Mouse (Mus musculus) layer of hippocampus, adult 8-10 months (tissue): ENCODE results near the gene Iqce. TPM values are rescaled to one million over a fixed set of nuclear protein-coding genes. Genes with fewer than 3 reads are reported as not detected.

Experiments used
- DNase-seq, 2 experiments: peaks; one replicate each; pipeline ENCODE4 v3.0.0; 2022; ENCODE audit warnings: low spot score in 2 of 2
- total RNA-seq, 4 experiments: library from RNA; stranded (reverse); gene quantifications; 2 replicates each; pipeline ENCODE4 v1.2.4; 2022

Iqce gene
- total RNA-seq, 4 experiments from 2014 or later, result 48.7 to 69.6 (median 65.9) TPM

DNA sequence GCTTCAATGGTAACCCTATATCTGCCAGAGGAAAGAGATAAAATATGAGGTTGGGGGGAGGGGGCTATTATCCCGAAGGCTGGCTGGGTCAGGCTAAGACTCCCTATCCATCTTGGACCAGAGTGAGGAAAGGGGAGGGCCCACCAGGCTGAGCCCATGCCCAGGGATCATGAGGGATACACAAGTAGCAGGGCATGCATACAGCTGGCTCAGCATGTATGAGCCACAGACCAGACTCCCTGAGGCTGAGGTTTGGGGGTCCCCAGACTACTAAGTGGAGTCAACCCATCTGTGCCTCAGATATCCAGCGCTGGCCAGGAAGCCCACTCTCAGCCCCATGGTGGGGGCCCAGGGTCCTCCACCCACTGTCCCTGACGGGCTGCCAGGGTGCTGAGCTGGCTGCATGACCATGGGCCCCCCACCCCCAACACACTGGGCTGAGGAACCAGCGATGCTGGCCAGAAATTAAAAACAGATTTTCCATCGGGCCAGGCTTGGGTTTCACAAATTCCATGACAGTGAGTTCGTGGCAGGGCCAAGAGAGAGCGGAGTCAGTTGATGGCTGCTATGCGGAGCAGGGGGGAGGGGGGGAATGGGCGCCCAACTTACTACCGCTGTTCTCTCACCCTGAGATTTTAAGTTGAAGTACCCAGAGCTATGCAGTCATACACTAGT is 60.8 kb downstream of the Iqce start:
- DNase-seq, result no peak

DNA sequence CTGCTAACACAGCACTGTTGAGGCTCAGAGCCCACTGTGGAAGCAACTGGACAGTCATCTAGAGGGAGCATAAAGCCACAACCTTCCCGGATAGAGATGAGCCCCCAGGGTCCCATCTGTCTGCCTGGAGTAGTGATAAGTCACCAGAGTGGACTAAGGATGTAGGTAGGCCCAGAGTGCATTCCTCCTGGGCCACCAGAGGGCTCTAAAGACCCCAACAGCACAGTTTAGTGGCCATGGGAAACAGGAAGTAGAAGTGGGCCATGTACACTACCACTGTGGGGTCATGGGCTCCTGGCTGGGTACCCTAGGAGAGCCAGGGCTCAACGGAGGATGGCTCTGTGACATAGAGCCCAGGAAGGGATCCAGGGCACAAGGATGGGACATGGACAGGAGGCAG is 61.4 kb downstream of the Iqce start:
- DNase-seq, result no peak

DNA sequence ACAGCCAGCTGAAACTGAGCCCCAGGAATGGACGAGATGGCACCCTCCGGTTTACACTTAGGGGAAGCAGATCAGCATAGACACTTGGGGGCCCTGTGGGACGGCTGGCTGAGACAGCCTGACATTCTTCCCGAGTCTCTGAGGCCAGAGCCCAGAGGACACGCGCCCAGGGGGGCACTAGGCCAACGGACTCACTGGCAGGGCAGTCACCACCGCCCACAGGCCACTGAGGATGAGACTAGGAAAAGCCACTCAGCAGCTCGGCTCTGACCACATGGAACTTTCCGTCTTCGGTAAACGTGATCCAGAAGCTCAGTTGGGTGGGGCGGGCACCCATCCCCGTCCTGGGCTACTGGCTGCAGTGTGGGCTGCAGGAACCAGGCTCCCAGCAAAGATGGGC is 62.3 kb downstream of the Iqce start:
- no peak for DNase-seq

DNA sequence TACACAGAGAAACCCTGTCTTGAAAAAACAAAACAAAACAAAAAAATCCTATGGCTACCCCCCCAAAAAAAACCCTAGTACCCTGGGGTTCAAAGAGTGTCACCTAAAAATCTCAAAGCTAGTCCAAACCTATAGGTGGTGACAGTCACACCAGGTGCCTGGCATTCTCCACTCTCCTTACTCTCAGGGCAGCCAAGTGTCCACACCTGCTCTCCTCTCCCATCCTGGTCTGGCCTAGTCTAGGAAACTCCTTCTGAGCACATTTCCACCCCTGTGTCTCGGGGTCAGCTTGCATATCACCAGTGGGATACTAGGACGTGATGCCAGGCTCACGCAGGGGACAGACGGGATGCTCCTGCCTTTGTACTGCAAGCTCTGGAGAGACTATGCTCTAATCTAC is 62.9 kb downstream of the Iqce start:
- no peak for DNase-seq

DNA sequence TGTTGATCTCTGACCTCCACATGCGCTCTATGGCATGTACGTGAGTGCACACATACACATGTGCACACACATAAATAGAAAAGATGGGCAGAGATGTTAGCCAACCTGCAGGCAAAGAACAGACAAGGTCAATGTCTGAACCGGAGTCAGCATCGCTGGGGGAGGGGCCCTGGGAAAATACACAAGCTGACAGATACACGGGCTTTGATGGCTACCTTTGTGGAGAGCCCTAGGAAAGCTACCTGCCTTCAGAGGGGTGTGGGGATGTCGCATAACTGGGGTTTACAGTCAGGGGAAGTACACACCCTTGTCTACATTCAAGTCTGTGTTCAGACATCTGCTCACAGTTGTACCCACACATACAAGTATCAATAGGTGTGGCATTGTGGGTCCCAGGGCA is 63.7 kb downstream of the Iqce start:
- no peak for DNase-seq

DNA sequence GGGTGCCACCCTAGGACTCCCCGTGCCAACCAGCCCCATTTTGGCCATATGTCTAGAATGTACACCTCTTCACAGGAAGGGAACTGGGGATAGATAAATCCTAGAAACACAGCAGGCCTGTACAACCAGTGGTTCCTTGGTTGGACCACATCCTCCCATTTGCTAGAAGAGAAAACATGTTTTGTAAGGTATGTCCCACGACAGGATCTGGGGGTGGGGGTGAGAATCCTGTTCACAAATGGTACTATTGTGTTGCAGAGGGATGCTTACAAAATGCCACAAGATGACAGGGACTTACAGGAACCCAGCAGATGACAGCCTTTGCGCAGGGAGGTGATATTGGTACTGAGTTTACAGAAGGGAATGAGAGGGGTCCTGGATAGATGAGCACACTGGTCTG is 64.2 kb downstream of the Iqce start:
- no peak for DNase-seq

DNA sequence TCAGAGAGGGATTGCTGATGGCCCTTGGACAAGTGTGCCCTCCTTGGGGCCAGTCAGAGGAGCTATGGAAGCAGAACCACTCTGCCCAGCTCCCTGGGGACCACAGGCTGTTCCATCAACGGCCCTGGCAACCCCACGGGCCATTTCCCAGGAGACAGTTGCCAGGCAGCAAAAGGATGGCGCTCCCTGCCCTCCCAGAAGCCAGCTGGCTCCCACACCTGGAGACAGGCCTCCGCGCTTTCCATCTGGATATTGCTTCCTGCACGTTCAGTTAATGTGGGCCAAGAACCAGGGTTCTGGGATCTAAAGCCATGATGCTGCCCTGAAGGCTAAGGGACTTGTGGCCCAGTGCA is 65.1 kb downstream of the Iqce start:
- peak; percentile 66 to 71 for DNase-seq

DNA sequence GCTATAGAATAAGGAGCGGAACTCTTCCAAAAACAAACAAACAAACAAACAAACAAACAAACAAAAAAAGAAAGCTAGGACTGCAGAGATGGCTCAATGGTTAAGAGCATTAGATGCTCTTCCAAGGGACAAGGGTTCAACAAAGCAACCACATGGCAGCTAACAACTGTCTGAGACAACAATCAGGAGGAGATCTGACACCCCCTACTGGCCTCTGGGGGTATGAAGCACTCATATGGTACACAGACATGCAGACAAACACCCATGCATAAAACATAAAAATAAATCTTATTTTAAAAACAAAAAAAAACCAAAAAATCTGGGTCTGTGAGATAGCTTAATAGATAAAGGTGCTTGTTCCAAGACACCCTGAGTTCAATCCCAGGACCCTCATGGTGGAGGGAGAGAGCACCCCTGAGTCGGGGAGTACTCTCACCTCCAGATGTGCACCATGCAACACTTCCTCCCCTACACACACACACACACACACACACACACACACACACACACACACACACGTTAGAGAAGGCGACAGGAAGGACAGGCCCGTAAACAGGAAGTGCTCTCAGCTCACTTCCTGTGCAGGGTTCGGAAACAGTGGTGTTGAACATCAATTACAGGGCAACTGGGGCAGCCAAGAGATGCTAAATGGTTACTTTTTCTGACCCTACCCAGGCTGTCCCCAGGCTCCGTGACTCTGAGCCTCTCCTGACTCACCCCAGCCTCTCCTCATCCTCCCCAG is 65.7 kb downstream of the Iqce start:
- DNase-seq, result no peak

DNA sequence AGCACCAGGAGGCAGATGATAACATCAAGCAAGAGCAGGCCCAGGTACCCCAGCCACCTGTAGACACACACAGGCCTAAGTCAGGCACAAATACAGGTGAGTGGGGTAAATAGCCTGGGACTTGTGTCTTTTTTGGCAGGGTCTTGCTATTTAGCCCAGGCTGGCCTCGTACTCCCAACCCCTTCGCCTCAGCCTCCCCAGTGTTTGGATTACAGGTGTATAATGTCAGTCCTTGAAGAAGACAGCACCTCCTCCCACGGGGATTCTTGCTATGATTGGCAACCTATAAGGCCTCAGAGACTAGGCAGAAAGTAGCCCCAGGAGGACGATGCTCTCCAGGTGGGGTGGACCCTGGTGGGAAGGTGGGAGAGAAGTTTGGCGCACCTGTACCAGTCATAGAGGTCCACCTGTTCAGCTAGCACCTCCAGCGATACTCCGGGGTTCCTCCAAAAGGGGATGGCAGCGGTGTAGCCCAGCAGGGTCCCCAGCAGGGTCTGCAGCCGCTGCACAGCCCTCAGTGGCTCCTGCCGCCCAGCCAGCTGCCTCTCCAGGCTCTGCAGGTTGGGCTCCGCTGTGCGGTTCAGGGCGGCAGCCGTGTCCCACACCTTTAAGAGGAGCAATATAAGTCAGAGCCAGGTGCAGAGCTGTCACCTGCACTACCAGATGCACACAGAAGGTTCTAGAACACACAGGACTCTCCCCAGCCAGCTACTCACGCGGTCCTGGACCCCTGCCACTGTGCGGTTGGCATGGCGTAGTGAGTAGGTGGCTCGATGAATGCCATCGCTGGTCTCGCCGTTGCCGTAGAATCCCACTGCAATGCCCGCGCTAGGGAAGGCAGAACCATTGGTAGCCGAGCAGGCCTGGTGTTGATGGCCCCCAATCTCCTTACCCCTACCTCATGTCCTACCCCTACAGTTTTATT is 67.1 kb downstream of the Iqce start:
- peak in 1 of 2 experiments; percentile 62 for DNase-seq

DNA sequence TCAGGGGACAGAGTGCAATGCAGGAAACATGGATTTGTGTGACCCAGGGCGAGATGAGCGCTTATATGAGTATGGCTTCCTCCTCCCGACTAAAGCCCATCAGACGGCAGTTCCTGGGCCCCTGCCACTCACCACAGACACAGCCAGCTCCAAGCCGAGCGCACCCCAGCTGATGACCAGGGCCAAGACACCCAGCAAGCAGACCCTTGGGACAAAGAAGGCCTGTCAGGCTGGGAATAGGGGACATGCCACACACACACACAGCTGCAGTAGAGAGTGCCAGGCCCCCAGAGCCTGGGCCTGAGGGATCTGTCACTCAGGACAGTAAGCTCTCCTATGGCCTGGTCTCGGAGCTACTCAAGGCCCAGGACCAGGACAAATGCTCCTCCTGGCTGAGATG is 68.7 kb downstream of the Iqce start:
- peak in 1 of 2 experiments; percentile 54 for DNase-seq

DNA sequence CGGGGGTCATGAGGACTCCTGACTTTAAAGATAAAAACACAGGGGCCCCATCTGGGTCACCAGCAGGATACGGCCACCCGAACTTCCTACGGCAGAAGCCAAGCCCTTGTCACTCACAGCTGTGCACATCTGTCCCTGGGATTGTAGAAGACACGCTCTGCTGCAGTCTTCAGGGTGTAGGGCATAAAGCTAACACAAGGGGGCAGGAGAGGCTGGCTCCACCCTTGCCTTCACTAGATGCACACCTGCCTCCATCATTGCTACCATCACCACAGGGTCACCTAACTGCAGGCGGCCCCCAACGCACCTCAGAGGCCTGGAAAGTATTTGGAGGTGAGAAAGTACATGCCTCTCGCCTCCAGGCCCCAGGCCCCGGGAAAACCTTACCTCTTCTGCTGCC is 73.2 kb downstream of the Iqce start:
- no peak for DNase-seq

DNA sequence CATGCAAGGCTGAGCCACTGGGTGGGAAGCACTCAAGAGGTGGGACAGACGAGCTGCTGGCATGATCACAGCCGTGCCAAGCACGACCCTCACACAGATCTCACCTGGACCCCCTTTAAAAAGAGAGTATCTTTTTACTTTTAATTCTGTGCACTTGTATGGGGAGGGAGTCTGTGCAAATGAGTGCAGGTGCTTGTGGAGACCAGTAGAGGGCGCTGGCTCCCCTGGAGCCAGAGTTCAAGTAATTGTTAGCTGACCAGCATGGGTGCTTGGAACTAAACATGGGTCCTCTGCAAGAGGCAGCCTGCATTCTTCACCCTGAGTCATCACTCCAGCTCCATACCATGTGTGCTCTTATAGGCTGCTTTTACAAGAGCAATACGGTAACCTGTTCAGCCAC is 74.6 kb downstream of the Iqce start:
- no peak for DNase-seq

DNA sequence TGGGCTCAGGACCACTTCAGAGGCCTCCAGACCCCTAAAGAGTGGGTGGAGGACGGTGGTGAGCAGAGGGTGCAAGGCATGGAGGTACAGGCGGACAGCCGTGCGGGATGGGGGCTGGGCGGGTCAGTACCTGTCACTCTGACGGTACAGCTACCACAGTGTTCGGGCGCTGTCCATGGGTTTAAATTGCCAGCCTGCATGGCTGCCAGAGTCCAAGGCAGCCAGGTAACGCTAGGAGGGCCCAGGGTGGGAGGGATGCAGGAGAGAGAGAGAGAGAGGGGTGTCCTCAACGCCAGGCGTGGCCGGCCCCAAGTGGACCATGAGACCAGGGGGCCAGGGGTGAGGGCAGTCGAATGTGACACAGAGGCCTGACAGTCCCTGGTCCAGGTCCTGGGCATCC is 77.2 kb downstream of the Iqce start:
- DNase-seq, result no peak

DNA sequence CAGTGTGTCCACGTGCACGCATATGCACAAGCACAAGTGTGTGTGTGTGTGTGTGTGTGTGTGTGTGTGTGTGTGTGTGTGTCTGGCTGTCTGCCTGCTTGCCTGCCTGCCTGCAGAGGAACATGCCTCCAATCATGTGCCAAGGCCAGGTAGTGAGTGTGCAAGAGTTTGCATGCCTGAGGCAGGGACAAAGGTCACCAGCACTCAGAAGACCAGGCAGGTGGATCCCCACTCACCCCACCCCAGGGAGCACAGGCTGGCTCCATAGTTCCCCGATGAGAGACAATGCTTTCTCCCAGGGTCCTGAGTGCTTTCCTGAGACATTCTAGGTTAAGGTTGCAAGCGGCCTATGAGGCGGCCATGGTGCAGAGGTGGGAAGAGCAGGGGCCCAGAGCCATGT is 77.9 kb downstream of the Iqce start:
- DNase-seq, result no peak

DNA sequence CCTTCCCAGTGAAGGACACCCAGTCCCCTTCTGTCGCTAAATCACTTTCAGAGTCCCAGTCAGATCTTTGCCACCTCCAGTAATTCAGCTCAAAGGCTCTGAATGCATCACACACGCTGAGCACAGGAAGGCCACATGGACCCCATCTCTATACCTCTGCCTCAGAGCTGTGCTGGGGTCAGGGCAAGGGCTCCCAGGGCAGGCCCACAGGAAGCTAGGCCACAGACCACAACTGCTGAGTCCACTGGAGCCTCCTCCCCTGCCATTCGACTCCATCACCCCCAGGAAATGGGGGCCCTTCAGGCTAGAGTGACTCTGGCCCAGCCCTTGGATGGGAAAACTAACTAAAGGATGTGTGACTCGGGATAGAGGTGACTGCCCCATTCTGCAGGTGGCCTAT is 78.4 kb downstream of the Iqce start:
- DNase-seq, result no peak

DNA sequence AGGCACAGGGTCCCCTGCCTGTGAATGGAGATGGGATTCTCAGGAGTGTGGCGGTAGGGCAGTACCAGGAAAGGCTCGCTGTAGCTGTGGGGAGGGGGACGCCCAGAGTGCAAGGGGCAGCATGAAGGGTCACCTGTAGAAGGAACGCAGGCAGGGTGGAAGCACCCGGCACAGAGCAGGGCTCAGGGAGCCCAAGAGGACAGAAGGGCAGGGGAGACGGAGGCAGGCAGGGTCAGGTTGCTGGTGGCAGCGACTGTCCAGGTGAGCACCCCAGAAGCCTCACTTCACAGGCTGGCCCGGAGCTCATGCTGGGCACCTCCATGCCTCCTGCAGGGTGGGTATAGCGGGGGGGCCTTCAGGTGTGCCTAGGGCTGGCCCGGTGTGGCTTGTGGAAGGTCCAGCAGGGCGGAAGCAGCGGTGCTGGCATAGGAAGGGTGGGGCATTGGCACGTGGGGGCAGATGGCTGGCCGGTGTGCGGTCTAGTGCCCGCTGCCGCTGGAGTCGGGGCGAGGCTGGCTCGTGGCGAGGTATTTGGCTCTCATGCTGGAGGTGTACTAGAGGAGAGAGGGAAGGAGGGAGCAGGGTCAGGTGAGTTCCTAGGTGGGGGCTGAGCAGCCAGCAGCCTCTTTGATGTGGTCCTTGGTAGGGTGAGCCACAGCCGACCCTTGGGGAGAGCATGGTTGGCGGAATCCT is 79.1 kb downstream of the Iqce start:
- no peak for DNase-seq

DNA sequence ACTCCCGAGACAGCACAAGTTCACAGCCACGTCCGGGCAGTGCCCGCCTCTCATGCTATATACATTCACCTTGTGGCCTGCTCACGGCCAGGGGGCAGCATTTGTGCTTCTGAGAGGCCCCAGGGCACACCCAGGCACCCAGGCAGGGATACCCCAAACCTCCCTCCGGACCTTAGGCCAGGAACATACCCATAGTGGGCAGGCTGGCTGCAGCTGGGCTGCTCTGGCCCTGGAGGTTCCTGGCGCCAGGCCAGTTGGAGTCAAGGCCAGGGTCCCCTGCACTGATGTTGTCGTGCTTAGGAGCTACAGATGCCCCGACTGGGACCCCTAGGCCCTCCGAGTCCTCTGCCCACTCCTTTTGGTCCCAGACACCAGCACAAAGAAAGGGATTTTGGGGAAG is 80.7 kb downstream of the Iqce start:
- no peak for DNase-seq

DNA sequence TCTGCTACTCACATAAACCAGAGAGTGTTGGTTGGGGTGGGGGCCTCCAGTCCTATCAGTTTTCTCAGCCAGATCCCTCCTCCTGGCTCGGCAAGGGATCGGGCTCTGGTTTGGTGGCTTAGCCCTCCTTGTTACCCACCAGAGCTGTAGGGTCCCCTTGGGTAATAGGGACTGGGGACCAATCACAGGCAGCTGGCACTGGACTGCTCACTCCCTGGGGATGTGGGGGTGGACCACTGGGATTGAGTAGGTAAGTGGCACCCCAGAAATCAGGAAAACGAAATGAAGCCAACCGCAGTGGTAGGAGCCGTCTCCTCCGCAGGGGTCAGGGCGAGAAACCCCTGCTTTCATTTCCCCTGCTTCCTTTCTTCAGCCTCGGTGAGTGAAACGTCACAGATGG is 81.1 kb downstream of the Iqce start:
- no peak for DNase-seq

DNA sequence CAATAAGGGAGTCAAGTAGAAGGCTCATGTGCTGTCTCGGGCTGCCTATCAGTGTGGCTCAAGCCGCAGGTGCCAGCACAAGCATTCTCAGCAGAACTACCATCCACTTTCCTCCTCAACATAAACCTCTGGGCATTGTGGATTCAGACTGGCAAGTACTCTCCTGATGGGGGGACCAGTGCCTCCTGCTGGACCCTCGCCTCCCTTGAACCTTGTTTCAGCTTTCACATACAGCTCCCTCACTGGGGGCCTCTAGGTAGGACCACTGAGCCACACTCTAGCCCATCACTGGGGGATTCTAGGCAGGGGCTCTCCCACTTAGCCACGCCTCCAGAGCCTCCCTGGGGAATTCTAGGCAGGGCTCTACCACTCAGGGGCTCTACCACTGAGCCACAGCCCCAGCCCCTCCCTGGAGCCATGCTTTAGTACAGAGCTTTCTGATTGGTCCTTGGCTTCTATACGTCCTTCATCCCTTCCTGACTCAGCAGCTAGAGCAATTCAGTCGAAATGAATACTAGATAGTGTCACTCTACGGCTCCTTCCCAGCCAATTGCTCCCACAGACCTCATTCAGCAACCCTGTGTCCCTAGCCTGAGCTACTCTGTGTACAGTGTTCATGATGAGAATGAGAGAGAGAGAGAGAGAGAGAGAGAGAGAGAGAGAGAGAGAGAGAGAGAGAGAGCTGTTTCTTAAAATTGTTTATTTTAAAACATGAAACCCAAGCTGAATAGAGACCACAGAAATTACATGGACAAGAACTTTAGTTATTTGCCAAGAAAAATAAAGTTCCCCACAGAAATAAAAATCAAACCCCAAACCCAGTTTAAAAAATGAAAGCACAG is 82.1 kb downstream of the Iqce start:
- no peak for DNase-seq

DNA sequence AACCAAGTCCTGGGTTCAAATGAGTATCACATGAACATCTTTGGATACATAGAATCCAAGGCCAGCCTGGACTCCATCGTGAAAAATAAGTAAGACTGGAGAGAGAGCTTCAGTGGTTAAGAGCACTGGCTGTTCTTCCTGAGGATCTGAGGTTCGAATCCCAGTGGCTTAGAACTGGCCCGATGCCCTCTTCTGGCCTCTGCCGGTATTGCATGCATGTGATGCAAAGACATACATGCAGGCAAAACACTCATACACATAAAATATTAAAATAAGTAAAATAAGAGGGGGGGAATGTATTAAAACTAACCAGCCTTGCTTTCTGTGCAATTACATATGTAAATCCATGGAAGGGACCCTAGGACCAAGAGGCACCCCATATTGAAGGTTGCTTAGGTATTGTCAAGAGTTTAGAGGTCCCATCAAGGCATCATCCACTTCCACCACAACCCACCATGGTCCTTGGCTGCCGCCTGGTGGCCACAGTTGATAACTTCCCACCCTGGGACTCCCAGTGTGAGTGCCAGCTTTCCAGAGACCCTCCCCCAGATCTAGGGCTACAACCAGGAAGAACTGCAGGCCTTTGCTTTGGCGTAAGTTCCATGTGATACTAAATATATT is 82.9 kb downstream of the Iqce start:
- peak; percentile 70 to 73 for DNase-seq
